Mouse (Mus musculus) heart, adult 10 weeks (tissue): Measurements from ENCODE around the gene Gins3. TPM values are rescaled to one million over a fixed set of nuclear protein-coding genes. Genes with fewer than 3 reads are reported as not detected.

ENCODE experiments used
- polyA plus RNA-seq: library from polyadenylated mRNA; stranded (reverse); fragments of 350-450 nt; fragmentation: Illumina TruSeq; extraction: RNeasy Lipid Tissue Mini Kit (QIAGEN cat#74804); gene quantifications from one replicate; pipeline ENCODE4 v1.2.3, GENCODE M21; 2014; ENCODE audit warnings: low read depth, low replicate concordance

The Gins3 gene
- polyA plus RNA-seq = 1.4 TPM

GRCm38 (mm10) chr8:95633262-95634062 is at the start of gene Gins3:
Gene Gins3, plus strand, starts transcription at chr8:95633453.

GRCm38 (mm10) chr8:95676631-95677030 is 43.4 kb downstream of the Gins3 start, which contains the start of gene Ndrg4:
Gene Ndrg4, plus strand, starts transcription at chr8:95676980.

Other genes with a start within 250 kb of the Gins3 start
- 33.0 TPM for gene Cfap20, start 198.6 kb upstream of the Gins3 start, polyA plus RNA-seq
- 26.7 TPM for gene Csnk2a2, start 143.4 kb upstream of the Gins3 start, polyA plus RNA-seq
- gene Ccdc113, start 99.4 kb upstream of the Gins3 start, polyA plus RNA-seq = not detected
- not detected for gene Prss54, start 57.1 kb upstream of the Gins3 start, polyA plus RNA-seq
- gene Ndrg4, start 43.5 kb downstream of the Gins3 start, polyA plus RNA-seq = 311 TPM
- 31.6 TPM for gene Setd6, start 82.4 kb downstream of the Gins3 start, polyA plus RNA-seq
- 74.4 TPM for gene Cnot1, start 174.0 kb downstream of the Gins3 start, polyA plus RNA-seq
- gene Sap18b, start 191.9 kb downstream of the Gins3 start, polyA plus RNA-seq = 68.0 TPM
- gene Slc38a7, start 220.1 kb downstream of the Gins3 start, polyA plus RNA-seq = 13.9 TPM